8 mouse cellular contexts compared by ENCODE assay signal in the genomic region with DNA sequence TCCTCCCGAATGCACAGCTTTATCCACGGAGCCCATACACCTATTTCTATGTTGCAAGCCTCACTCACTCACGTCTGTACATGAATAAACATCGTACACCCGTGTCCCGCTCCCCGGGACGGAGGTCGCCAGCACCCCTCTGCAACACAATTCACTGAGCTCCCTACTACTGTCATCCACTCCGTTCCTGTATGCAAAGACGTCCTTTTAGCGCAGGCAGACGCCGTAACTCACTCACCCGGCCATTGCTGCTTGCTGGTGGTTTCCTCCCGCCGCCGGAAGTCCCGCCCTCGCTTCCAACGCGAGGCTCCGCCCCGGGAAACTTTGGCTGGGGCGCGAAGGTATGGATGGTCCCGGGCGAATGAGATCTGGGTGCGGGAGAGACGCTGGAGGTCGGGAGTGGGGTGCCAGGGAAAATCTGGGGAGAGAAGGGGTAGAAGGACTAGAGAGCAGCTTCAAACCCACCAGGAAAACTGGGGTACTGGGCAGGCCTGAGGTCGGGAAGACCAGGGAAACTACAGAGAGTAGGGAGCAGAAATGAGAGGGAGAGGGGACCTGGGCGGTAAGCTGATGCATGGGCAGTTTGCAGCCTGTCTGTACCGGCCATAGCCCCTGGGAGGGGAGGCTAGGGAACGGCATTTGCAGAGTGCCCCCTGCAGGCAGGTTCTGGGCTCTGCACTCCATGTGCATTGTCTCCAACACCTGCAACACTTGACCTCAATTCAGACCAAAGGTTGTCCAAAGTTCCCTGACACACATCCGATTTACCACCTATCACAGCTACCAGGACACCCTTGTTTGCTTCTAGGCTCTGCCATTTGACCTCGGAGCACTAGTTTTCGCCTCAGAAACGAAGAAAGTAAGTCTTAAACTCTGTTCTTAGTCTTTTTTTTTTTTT. TPM values are rescaled to one million over a fixed set of nuclear protein-coding genes. Genes with fewer than 3 reads are reported as not detected.
DNase-seq lines count a peak whose midpoint lies in the region; ATAC-seq and TF ChIP-seq lines count a peak whose summit lies in the region.

A gene (minus strand): TSS at position 284 of the 898 bp plus-strand sequence.

- H3K9me3 ChIP-seq in hindbrain, embryonic 13.5 days: no peaks in the 10 kb centered on the region

- WGBS in hindbrain, embryonic 13.5 days: 2% methylated on average over 39 of the region's 39 CpGs

- peak within 1 kb of the TSS; percentile 67 for H3K4me2 ChIP-seq in hindbrain, embryonic 13.5 days

- peak within 1 kb of the TSS; percentile 84 for H3K27ac ChIP-seq in hindbrain, embryonic 13.5 days

- CTCF ChIA-PET in Patski (lab: Charles Lee): interaction anchor here (0.7 to 3.7 kb wide), 7 partner anchors 10 to 490 kb away, joined by 3 to 20 read pairs (median 5); no protein-coding TSS in a partner anchor

- peak within 1 kb of the TSS; percentile 61 for H3K4me3 ChIP-seq in hindbrain, embryonic 13.5 days

- in situ Hi-C loops in Patski (cut with MboI; ENCODE audit: low pct_unique_long_range_greater_than_20kb): no loop called here

- H3K36me3 ChIP-seq in hindbrain, embryonic 13.5 days: peaks cover 27% of the 10 kb centered on the region

- no peak for DNase-seq in Patski (ENCODE audit: low read depth, low spot score)
- peak; percentile 85 to 86 for DNase-seq in cerebellum, postnatal 14 days
- DNase-seq in frontal cortex, postnatal 14 days (ENCODE audit: low spot score in 2 of 2): peak; percentile 49 to 61
- DNase-seq in layer of hippocampus, postnatal 14 days (ENCODE audit: low spot score in 2 of 2): peak; percentile 63 to 68
- peak; percentile 84 for DNase-seq in lung, postnatal 14 days
- DNase-seq in ovary, postnatal 36 days (ENCODE audit: low spot score): peak; percentile 85
- peak; percentile 89 for DNase-seq in thymus, postnatal 14 days

- ATAC-seq in Patski: peak; percentile 71
- ATAC-seq in hindbrain, embryonic 13.5 days (ENCODE audit: low FRiP score): peak; percentile 84

- TF ChIP-seq CTCF in Patski (IDR thresholded peaks at IDR 0.05): peak; percentile 78

- POLR2A ChIA-PET in Patski (lab: Charles Lee): interaction anchor here (0.9 to 1.1 kb wide), 2 partner anchors 16 to 57 kb away, joined by 3 read pairs; a partner anchor contains a TSS

- peaks cover 20% of the 10 kb centered on the region for H3K4me1 ChIP-seq in hindbrain, embryonic 13.5 days (replicated peaks)

- H3K27me3 ChIP-seq in Patski: no peaks in the 10 kb centered on the region
- H3K27me3 ChIP-seq in hindbrain, embryonic 13.5 days: no peaks in the 10 kb centered on the region

- H3K9ac ChIP-seq in hindbrain, embryonic 13.5 days: peak within 1 kb of the TSS; percentile 83

RNA-seq across cellular contexts. Expression of the gene that starts here (rescaled TPM):
- polyA plus RNA-seq in Patski (2021): 13.1 TPM
- polyA plus RNA-seq in hindbrain, embryonic 13.5 days (2015; fragmentation: Nextera tagmentation; extraction: Ambion mirVana): 20.2 and 21.5 TPM in 2 replicates
- total RNA-seq in layer of hippocampus, postnatal 14 days (2021): 10 to 100 TPM in 1 of 2 experiments, 1 to 10 TPM in 1; 7.3 to 10.1 TPM
